Mouse (Mus musculus) heart, embryonic 16.5 days (tissue): ENCODE data around the gene Slc25a35. TPM values are rescaled to one million over a fixed set of nuclear protein-coding genes. Genes with fewer than 3 reads are reported as not detected.
"Not testable (repeated sequence)": the region's sequence is repeated elsewhere in the genome, so short reads cannot be mapped to it uniquely, and the experiment has no call there.

Experiments used
- ATAC-seq: fragments of 200-750 bp; cut with Nextera tagmentation; replicated peaks from 2 replicates; pipeline ENCODE4 v1.8.0; 2017; ENCODE audit warnings: moderate number of reproducible peaks; ENCODE audit not compliant: insufficient read depth, low FRiP score; ENCODE audit errors: extremely low read depth
- H3K27ac ChIP-seq: fragments of 300-500 bp; sonication (generic); 2 replicates; pipeline ENCODE4 v1.5.1; 2014; ENCODE audit warnings: mild to moderate bottlenecking, low read length, control low read depth, moderate library complexity
- H3K27me3 ChIP-seq: fragments of 300-500 bp; sonication (generic); 2 replicates; pipeline ENCODE4 v1.6.1; 2014; ENCODE audit warnings: low read length, mixed read lengths; ENCODE audit not compliant: control insufficient read depth, insufficient read depth
- H3K36me3 ChIP-seq: fragments of 300-500 bp; sonication (generic); 2 replicates; pipeline ENCODE4 v1.6.1; 2014; ENCODE audit not compliant: control insufficient read depth, insufficient read depth
- H3K4me1 ChIP-seq: fragments of 300-500 bp; sonication (generic); 2 replicates; pipeline ENCODE4 v1.6.1; 2014; ENCODE audit warnings: low read length, mixed read lengths; ENCODE audit not compliant: control insufficient read depth, insufficient read depth
- H3K4me2 ChIP-seq: fragments of 300-500 bp; sonication (generic); 2 replicates; pipeline ENCODE4 v1.6.1; 2014; ENCODE audit warnings: low read depth, mild to moderate bottlenecking, control low read depth, low read length
- H3K4me3 ChIP-seq: fragments of 300-500 bp; sonication (generic); 2 replicates; pipeline ENCODE4 v1.5.1; 2014; ENCODE audit warnings: mild to moderate bottlenecking, control low read depth, low read length
- H3K9ac ChIP-seq: fragments of 300-500 bp; sonication (generic); 2 replicates; pipeline ENCODE4 v1.6.1; 2014; ENCODE audit warnings: low read length, control low read depth
- H3K9me3 ChIP-seq: fragments of 300-500 bp; sonication (generic); replicated peaks from 2 replicates; pipeline ENCODE4 v1.6.1; 2016; ENCODE audit warnings: low read length; ENCODE audit not compliant: control insufficient read depth
- WGBS: fragments of 180-500 bp; shearing (Covaris S2); extraction: QIAGEN DNeasy Blood & Tissue Kit; methylation state at CpG from one replicate; pipeline ENCODE4 v1.1.7; 2014; 5-methylcytosine and 5-hydroxymethylcytosine counted together
- polyA plus RNA-seq: library from polyadenylated mRNA; unstranded; fragments of >200 nt; fragmentation: Nextera tagmentation; extraction: Ambion mirVana; gene quantifications from 2 replicates; pipeline ENCODE4 v1.2.1, GENCODE M21; 2015

The Slc25a35 gene
- 1.7 and 2.2 TPM in 2 replicates for polyA plus RNA-seq

DNA sequence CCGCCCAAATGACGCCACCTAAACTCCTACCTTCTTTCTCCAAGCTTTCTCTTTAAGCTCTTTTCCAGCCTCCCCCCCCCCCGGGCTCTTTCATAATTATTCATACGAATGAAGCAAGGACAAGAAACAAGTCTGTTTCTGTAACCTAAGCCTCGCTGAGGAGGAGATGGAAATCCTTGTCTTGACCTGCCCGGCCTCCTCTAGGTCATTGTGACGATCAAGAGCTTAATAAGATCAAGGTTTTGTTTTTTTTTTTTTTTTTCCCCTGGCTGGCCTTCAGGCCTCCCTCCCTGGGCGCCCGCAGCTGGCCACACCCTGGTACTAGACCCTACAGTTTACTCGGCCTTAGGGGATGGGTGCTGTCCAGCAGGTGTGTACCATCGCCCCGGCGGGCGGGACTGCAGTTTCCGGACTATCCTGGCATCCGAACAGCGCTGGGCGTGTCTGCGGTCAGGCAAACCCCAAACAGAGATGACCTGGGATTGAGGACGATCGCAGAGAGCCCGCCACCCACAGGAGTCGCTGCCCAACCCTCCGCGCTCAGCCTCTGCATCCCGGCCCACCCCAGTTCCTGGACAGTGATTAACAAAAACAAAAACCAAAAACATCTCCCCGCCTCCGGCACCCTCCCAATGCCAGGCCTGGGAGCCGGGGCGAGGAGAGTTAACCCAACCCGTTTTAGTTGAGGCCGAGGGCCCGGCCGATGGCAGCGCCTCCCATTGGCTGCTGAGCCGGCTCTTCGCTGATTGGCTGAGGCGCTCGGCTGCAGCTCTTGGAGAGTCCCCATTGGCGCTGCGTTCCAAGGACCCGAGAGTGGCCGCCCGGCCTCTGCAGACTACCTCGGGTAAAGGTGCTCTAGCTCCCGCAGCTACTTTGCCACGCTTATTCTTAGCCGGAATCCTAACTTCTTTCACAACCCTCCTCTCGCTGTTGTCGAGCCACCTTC lies at the start of gene Slc25a35:
TSS of gene Slc25a35 (plus strand) at position 795 of the 946 bp plus-strand sequence.
- Histone ChIP-seq H3K9ac (peak within 1 kb of the TSS; percentile 74), H3K27me3 (no peaks in the 10 kb centered on the region), H3K4me2 (peak within 1 kb of the TSS; percentile 96), H3K27ac (peak within 1 kb of the TSS; percentile 43; the same call in 1 of the 2 replicates), H3K4me3 (peak within 1 kb of the TSS; percentile 75), H3K4me1 (peaks cover 32% of the 10 kb centered on the region), H3K9me3 (no peaks in the 10 kb centered on the region), H3K36me3 (no peaks in the 10 kb centered on the region)
- WGBS, result under 1% methylated on average over 50 of the region's 50 CpGs
- ATAC-seq, result peak; percentile 92

DNA sequence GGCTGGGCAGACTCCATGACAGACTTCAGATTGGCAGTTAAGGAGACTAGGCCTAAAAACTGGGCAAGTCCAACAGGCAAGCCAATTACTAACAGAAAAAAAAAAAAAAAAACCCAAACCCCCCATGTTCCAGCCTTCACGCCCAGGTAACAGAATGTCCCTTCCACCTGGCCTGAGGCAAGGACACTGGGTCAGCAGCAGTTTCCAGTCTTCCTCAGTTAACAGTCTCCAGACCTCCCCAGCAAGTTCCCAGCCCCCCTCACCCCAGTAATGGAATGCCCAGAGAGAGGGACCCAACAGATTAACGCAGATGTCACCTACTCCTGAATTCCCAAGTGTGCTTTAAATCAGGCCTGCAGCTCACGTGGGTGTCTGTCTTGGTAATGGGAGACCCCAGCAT lies 44.7 kb upstream of the Slc25a35 start:
- no peak for ATAC-seq

DNA sequence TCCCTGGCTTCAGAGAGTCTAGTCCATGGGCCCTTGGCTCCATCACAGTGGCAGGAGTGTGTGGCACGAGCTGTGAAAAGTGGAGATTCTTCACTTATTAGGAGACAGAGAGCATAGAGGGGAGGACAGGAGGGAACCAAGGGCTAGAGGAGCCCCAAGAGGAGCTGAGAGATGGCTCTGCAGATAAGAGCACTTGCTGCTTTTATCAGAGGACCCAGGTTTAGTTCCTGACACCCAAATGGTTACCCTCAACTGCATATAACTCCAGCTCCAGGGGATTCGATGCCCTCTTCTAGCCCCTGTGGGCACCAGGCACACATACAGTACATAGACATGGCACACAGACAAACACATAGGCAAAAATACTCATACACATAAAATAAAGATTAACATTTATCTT lies 43.2 kb upstream of the Slc25a35 start:
- Histone ChIP-seq H3K4me1 (no peaks in the 10 kb centered on the region), H3K9ac (no peak overlapping the region), H3K9me3 (no peaks in the 10 kb centered on the region), H3K36me3 (no peaks in the 10 kb centered on the region), H3K27ac (no peak overlapping the region), H3K4me2 (no peak overlapping the region), H3K27me3 (0 out of 2 replicates have a peak, but pooled peaks cover 2% of the 10 kb centered on the region), H3K4me3 (no peak overlapping the region)
- ATAC-seq, result no peak
- WGBS, result 81% methylated on average over 2 of the region's 2 CpGs

More for the DNA sequence above, 44.7 kb upstream of the Slc25a35 start:
- H3K36me3 ChIP-seq, result no peaks in the 10 kb centered on the region
- no peak overlapping the region for H3K9ac ChIP-seq
- no peak overlapping the region for H3K27ac ChIP-seq
- no peak overlapping the region for H3K4me3 ChIP-seq
- no peak overlapping the region for H3K4me2 ChIP-seq
- no peaks in the 10 kb centered on the region for H3K9me3 ChIP-seq
- 59% methylated on average over 3 of the region's 3 CpGs for WGBS
- H3K27me3 ChIP-seq, result 0 out of 2 replicates have a peak, but pooled peaks cover 2% of the 10 kb centered on the region
- no peaks in the 10 kb centered on the region for H3K4me1 ChIP-seq

DNA sequence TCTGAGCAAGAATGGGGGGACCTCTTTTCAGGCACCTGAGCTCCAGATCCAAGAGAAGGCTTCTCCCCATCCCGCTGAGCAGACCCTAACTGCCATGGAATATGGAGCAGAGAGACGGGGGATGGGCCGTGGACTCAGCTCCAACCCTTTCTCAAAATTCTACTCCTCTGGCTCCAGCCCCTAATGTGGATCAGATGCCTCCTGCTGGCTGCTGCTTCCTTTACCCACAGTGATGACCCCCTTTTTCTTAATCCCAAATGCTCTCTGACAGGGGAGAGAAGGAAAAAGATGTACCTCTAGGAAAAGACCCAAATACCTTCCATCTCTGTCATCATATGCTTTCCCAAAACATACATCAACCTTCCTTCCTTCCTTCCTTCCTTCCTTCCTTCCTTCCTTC lies 41.0 kb upstream of the Slc25a35 start, which contains the start of gene Odf4:
TSS of gene Odf4 (minus strand) at position 101 of the 400 bp plus-strand sequence.
- Histone ChIP-seq H3K9me3 (no peaks in the 10 kb centered on the region), H3K27ac (no peak within 1 kb of the TSS), H3K4me2 (no peak within 1 kb of the TSS), H3K4me3 (no peak within 1 kb of the TSS), H3K36me3 (no peaks in the 10 kb centered on the region), H3K4me1 (no peaks in the 10 kb centered on the region), H3K27me3 (no peaks in the 10 kb centered on the region), H3K9ac (no peak within 1 kb of the TSS)
- 73% methylated on average over 3 of the region's 3 CpGs for WGBS
- no peak for ATAC-seq

DNA sequence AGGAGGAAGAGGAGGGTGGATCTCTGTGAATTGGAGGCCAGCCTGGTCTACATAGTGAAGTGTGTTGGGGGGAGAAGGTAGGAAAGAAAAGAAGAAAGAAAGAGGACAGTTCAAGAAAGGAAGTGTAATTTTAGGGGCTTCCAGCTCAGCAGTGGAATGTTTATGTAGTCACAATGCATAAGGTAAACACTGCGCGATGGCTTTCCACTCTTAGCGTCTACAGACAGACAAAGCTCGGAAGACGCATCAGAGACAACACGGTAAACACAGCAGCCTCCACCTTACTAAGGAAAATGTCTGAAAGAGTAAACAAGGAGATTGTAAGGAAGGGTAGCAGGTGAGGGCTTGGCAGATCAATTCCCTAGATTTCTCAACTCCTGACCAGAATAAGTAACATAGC lies 38.0 kb upstream of the Slc25a35 start:
- WGBS, result 59% methylated on average over 6 of the region's 6 CpGs
- no peaks in the 10 kb centered on the region for H3K27me3 ChIP-seq

DNA sequence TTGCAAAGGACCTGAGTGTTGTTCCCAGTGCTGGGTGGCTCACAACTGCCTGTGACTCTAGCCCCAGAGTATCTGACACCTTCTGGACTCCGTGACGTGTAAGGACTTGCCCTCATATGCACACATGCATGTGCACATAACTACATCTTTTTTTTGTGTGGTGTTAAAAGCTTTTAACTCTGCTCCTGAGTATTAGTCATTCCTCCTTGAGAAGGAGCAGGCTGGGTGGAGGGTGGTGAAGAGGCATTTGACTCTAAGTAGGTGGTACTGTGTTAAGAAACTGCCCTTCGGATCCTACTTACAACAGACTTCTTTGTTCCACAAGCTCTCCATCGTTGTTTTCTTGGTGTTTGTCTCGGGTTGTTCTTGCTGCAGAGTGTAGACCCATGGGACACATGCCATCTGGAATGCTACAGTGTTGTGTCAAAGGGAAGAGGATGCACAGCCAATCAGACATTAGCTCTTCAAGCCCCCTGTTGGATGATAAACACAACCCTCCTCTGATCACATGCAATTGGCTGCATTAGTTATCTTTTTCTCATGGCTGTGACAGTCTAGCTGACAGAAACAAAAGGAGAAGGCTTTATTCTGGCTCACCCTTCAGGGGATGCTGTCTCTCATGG lies 33.9 kb upstream of the Slc25a35 start:
- H3K27ac ChIP-seq, result no peak overlapping the region
- no peaks in the 10 kb centered on the region; the same call in 1 of the 2 replicates for H3K4me1 ChIP-seq
- no peaks in the 10 kb centered on the region for H3K9me3 ChIP-seq
- no peak overlapping the region for H3K4me3 ChIP-seq
- no peak overlapping the region for H3K9ac ChIP-seq
- no peak for ATAC-seq
- H3K36me3 ChIP-seq, result no peaks in the 10 kb centered on the region
- WGBS, result 63% methylated on average over 5 of the region's 5 CpGs
- no peaks in the 10 kb centered on the region for H3K27me3 ChIP-seq
- H3K4me2 ChIP-seq, result no peak overlapping the region

More for the DNA sequence above, 38.0 kb upstream of the Slc25a35 start:
- Histone ChIP-seq H3K9ac (no peak overlapping the region), H3K36me3 (no peaks in the 10 kb centered on the region), H3K27ac (no peak overlapping the region), H3K4me1 (no peaks in the 10 kb centered on the region), H3K4me2 (no peak overlapping the region), H3K9me3 (no peaks in the 10 kb centered on the region), H3K4me3 (no peak overlapping the region)
- no peak for ATAC-seq

DNA sequence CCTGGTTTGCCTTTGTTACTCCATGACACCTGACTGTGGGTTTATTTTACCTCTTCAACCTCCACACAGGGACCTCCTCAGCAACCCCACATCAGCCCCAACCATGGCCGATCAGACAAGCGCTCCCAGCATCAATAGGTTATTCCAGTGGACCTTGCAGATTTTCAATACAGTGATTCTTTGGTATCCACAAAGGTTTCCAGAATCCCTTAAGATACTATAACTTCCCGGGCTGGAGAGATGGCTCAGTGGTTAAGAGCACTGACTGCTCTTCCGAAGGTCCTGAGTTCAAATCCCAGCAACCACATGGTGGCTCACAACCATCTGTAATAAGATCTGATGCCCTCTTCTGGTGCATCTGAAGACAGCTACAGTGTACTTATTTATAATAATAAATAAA lies 31.0 kb upstream of the Slc25a35 start:
- H3K4me3 ChIP-seq, H3K27me3 ChIP-seq, H3K36me3 ChIP-seq, H3K27ac ChIP-seq, H3K4me1 ChIP-seq, H3K4me2 ChIP-seq, H3K9ac ChIP-seq, ATAC-seq, H3K9me3 ChIP-seq: not testable (repeated sequence)
- 81% methylated on average over 4 of the region's 4 CpGs for WGBS

DNA sequence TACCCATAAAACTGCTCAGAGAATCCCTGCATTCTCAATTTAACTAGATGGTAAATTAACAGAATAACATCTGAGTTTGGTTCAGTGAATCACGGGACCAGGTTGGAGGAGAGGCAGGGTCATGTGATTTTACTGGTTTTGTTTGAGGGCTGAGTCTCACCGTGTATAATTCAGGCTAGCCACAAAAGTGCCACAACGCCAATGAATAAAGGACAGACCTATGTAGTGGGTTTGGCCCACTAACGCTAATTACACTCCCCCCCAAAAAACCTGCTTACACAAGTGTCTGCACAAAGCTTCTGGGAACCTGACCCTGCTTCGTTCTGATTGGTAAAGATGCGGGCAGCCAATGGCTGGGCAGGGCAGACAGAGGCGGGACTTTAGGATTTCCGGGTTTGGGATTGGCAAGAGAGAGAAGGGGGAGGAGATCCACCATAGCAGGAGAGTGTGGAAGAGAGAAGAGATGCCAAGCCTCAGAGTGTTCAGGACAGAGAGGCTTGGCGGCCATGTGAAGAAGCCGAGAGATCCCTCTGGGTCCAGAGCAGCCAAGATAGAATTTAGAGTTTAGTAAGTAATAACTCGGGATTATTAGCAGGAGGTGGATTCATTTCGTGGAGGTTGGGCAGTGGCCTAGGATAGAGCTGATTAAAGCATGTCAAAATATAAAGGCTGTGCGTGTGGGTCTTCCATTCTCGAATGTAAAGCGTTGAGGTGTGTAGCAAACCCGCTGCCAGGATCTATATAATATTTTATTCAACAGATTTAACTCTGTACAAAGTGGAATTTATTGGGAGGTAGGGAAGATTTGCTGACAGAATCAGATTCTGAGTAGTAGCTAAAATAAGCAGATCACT lies 28.3 kb upstream of the Slc25a35 start:
- H3K4me2 ChIP-seq, result peak overlapping the region; percentile 67
- H3K4me1 ChIP-seq, result peaks cover 3% of the 10 kb centered on the region
- peak; percentile 98 for ATAC-seq
- H3K27ac ChIP-seq, result peak overlapping the region; percentile 69
- H3K9me3 ChIP-seq, result no peaks in the 10 kb centered on the region
- WGBS, result 2% methylated on average over 16 of the region's 16 CpGs
- peak overlapping the region; percentile 71 for H3K9ac ChIP-seq
- no peaks in the 10 kb centered on the region for H3K27me3 ChIP-seq
- peak overlapping the region; percentile 61 for H3K4me3 ChIP-seq
- H3K36me3 ChIP-seq, result peaks cover 3% of the 10 kb centered on the region; the same call in 1 of the 2 replicates
